Mouse (Mus musculus) adipocyte (in vitro differentiated cells): Measurements from ENCODE around the gene Gxylt2.

Experiments
- DNase-seq: peaks from one replicate; pipeline ENCODE4 v3.0.0-alpha.2; 2016; ENCODE audit warnings: low spot score

Gxylt2 gene

GRCm38 (mm10) chr6:100704574-100705365, at the start of gene Gxylt2:
Gene Gxylt2, plus strand, starts transcription at chr6:100704734.
- DNase-seq: peak; percentile 48

GRCm38 (mm10) chr6:100660395-100660794, 44.1 kb upstream of the Gxylt2 start:
- peak; percentile 98 for DNase-seq

- DNase-seq: peak; percentile 69
Measured at GRCm38 (mm10) chr6:100662224-100662623, 42.3 kb upstream of the Gxylt2 start.

- no peak for DNase-seq
Measured at GRCm38 (mm10) chr6:100667644-100668043, 36.9 kb upstream of the Gxylt2 start.

GRCm38 (mm10) chr6:100668858-100669257, 35.7 kb upstream of the Gxylt2 start:
- no peak for DNase-seq

GRCm38 (mm10) chr6:100670370-100670841, 34.1 kb upstream of the Gxylt2 start:
- DNase-seq: peak; percentile 67

GRCm38 (mm10) chr6:100670880-100671344, 33.6 kb upstream of the Gxylt2 start, which contains the start of gene Shq1:
Gene Shq1, minus strand, starts transcription at chr6:100671157.
- DNase-seq: peak; percentile 95

- DNase-seq: no peak
Measured at GRCm38 (mm10) chr6:100671401-100671800, 33.1 kb upstream of the Gxylt2 start.

GRCm38 (mm10) chr6:100674974-100675373, 29.6 kb upstream of the Gxylt2 start:
- DNase-seq: peak; percentile 78

- no peak for DNase-seq
Measured at GRCm38 (mm10) chr6:100676461-100676860, 28.1 kb upstream of the Gxylt2 start.

- no peak for DNase-seq
Measured at GRCm38 (mm10) chr6:100678636-100679035, 25.9 kb upstream of the Gxylt2 start.

GRCm38 (mm10) chr6:100686341-100686740, 18.2 kb upstream of the Gxylt2 start:
- no peak for DNase-seq

GRCm38 (mm10) chr6:100699986-100700385, 4.5 kb upstream of the Gxylt2 start:
- DNase-seq: no peak

GRCm38 (mm10) chr6:100700774-100701173, 3.8 kb upstream of the Gxylt2 start:
- no peak for DNase-seq

- DNase-seq: no peak
Measured at GRCm38 (mm10) chr6:100704197-100704573, 349 bp upstream of the Gxylt2 start.

- peak; percentile 40 for DNase-seq
Measured at GRCm38 (mm10) chr6:100705366-100705811, 855 bp downstream of the Gxylt2 start.

- DNase-seq: no peak
Measured at GRCm38 (mm10) chr6:100706861-100707260, 2.3 kb downstream of the Gxylt2 start.

- DNase-seq: peak; percentile 33
Measured at GRCm38 (mm10) chr6:100707557-100707956, 3.0 kb downstream of the Gxylt2 start.

- DNase-seq: no peak
Measured at GRCm38 (mm10) chr6:100708248-100708647, 3.7 kb downstream of the Gxylt2 start.

GRCm38 (mm10) chr6:100708996-100709395, 4.5 kb downstream of the Gxylt2 start:
- peak; percentile 52 for DNase-seq

- peak; percentile 77 for DNase-seq
Measured at GRCm38 (mm10) chr6:100709483-100709882, 4.9 kb downstream of the Gxylt2 start.

- DNase-seq: no peak
Measured at GRCm38 (mm10) chr6:100710170-100710569, 5.6 kb downstream of the Gxylt2 start.

GRCm38 (mm10) chr6:100710866-100711265, 6.3 kb downstream of the Gxylt2 start:
- DNase-seq: no peak
